Mouse (Mus musculus): Measurements from ENCODE around the gene Clmp. TPM values are rescaled to one million over a fixed set of nuclear protein-coding genes. Genes with fewer than 3 reads are reported as not detected.

The Clmp gene
- total RNA-seq, 2 experiments from 2014 or later = 4.8 to 5.3 TPM

Other genes starting within 250 kb of the Clmp start
- 10 to 100 TPM; 14.7 to 16.7 TPM for gene Gramd1b, start 154.6 kb upstream of the Clmp start, total RNA-seq (2021)
- not detected for gene Gm21915, start 15.3 kb upstream of the Clmp start, total RNA-seq (2021)
- 1,000 to 10,000 TPM; 1,743 to 1,808 TPM for gene Hspa8, start 115.0 kb downstream of the Clmp start, total RNA-seq (2021)
- not detected for gene Bsx, start 188.2 kb downstream of the Clmp start, total RNA-seq (2021)